Mouse (Mus musculus): Measurements from ENCODE around the gene Gm13304. TPM values are rescaled to one million over a fixed set of nuclear protein-coding genes. Genes with fewer than 3 reads are reported as not detected.

Gene Gm13304
- not detected for polyA plus RNA-seq (2014; fragmentation: Illumina TruSeq; extraction: RNeasy Lipid Tissue Mini Kit (QIAGEN cat#74804); ENCODE audit: low replicate concordance)

DNA sequence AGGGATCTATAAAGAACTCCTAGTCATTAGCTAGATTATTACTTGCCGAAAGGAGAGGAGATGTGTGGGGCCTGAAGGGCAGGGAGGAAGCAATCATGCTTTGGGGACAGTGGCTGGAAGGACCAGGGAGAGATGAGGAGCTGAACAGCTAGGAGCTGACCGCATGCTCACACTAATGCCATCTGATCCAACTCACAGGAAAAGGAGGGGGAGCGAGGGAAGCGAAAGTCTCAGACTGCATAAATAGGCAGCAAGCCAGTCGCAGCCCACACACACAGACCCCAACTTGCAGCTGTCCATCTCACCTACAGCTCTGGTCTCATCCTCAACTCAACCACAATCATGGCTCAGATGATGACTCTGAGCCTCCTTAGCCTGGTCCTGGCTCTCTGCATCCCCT, at the start of gene Gm13304:
Gene Gm13304, plus strand, starts transcription at position 301 of the 400 bp plus-strand sequence.

DNA sequence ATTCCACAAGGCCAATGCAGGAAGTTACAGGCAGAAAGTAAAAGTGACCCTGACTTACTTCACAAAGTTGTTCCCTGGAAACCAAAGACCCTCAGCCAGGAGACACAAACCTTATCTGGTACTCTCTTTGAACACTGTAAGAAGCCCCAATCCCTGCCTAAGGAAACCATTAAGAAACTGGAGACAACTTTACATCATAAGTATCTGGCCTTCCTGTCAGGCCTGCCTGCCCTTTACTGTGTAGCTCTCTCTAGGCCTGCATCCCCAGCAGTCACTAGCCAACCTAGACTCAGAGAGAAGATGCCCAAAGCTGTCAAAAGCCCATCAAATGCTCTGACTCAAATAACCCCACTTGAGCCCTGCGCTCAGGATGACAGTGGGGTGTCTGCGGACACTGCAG, 23.7 kb upstream of the Gm13304 start, which contains the start of gene Gm3893:
Gene Gm3893, plus strand, starts transcription at position 301 of the 400 bp plus-strand sequence.

DNA sequence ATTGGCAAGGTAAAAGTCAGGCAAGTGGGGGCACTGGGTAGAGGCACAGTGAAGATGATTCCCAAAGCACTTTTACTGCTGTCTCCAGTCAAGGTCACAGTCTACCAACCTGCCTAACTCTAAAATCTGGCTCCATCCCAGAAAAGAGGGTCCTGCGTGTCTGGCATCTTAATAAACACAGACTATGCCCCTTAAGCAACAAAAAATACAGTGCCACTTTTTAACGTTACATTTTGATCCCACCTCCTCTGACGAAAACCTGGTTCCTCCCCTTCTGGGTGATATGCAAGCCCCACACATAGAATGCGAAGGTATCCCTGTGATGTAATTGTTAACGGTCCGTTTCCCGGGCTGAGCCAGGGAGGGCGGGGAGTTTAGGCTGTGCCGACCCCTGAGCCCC, 38.5 kb downstream of the Gm13304 start, which contains the start of gene Gm13306:
Gene Gm13306, plus strand, starts transcription at position 301 of the 400 bp plus-strand sequence.

Other genes with a start within 250 kb of the Gm13304 start
- not detected for gene Gm21541, start 211.2 kb upstream of the Gm13304 start, polyA plus RNA-seq (2014; fragmentation: Illumina TruSeq; extraction: RNeasy Lipid Tissue Mini Kit (QIAGEN cat#74804); ENCODE audit: low replicate concordance)
- gene Gm20878, start 173.2 kb upstream of the Gm13304 start, polyA plus RNA-seq (2014; fragmentation: Illumina TruSeq; extraction: RNeasy Lipid Tissue Mini Kit (QIAGEN cat#74804); ENCODE audit: low replicate concordance), result 0.71 TPM
- 0.11 TPM for gene Fam205a4, start 148.8 kb upstream of the Gm13304 start, polyA plus RNA-seq (2014; fragmentation: Illumina TruSeq; extraction: RNeasy Lipid Tissue Mini Kit (QIAGEN cat#74804); ENCODE audit: low replicate concordance)
- gene Gm21093, start 80.1 kb upstream of the Gm13304 start, polyA plus RNA-seq (2014; fragmentation: Illumina TruSeq; extraction: RNeasy Lipid Tissue Mini Kit (QIAGEN cat#74804); ENCODE audit: low replicate concordance), result not detected
- gene Gm3893, start 23.6 kb upstream of the Gm13304 start, polyA plus RNA-seq (2014; fragmentation: Illumina TruSeq; extraction: RNeasy Lipid Tissue Mini Kit (QIAGEN cat#74804); ENCODE audit: low replicate concordance), result not detected
- not detected for gene Gm13306, start 38.6 kb downstream of the Gm13304 start, polyA plus RNA-seq (2014; fragmentation: Illumina TruSeq; extraction: RNeasy Lipid Tissue Mini Kit (QIAGEN cat#74804); ENCODE audit: low replicate concordance)
- not detected for gene Gm13305, start 53.8 kb downstream of the Gm13304 start, polyA plus RNA-seq (2014; fragmentation: Illumina TruSeq; extraction: RNeasy Lipid Tissue Mini Kit (QIAGEN cat#74804); ENCODE audit: low replicate concordance)
- 0.19 TPM for gene Gm10600, start 125.8 kb downstream of the Gm13304 start, polyA plus RNA-seq (2014; fragmentation: Illumina TruSeq; extraction: RNeasy Lipid Tissue Mini Kit (QIAGEN cat#74804); ENCODE audit: low replicate concordance)
- not detected for gene Ccl21b, start 140.9 kb downstream of the Gm13304 start, polyA plus RNA-seq (2014; fragmentation: Illumina TruSeq; extraction: RNeasy Lipid Tissue Mini Kit (QIAGEN cat#74804); ENCODE audit: low replicate concordance)
- not detected for gene Gm21953, start 179.4 kb downstream of the Gm13304 start, polyA plus RNA-seq (2014; fragmentation: Illumina TruSeq; extraction: RNeasy Lipid Tissue Mini Kit (QIAGEN cat#74804); ENCODE audit: low replicate concordance)
- gene Fam205a3, start 203.5 kb downstream of the Gm13304 start, polyA plus RNA-seq (2014; fragmentation: Illumina TruSeq; extraction: RNeasy Lipid Tissue Mini Kit (QIAGEN cat#74804); ENCODE audit: low replicate concordance), result not detected

All from small intestine, adult 10 weeks (tissue).